Mouse (Mus musculus) common myeloid progenitor, adult 5-6 weeks (primary cell): ENCODE data around the gene Bahd1. TPM values are rescaled to one million over a fixed set of nuclear protein-coding genes. Genes with fewer than 3 reads are reported as not detected.

Experiments used
- ATAC-seq: replicated peaks from 2 replicates; pipeline ENCODE4 v1.8.0; 2016; ENCODE audit warnings: low read depth, mild to moderate bottlenecking, moderate TSS enrichment, inconsistent platforms; ENCODE audit not compliant: poor library complexity, severe bottlenecking
- total RNA-seq: library from RNA; stranded (forward); fragments of 200-1000, 187-1606 nt; gene quantifications from 2 replicates; pipeline ENCODE4 v1.2.3, GENCODE M21; 2017

Bahd1 gene
- total RNA-seq, 1 experiment from 2014 or later, result 8.4 TPM

GRCm38 (mm10) chr2:118925952-118926351 lies 25.8 kb downstream of the Bahd1 start:
- no peak; the same call in 1 of the 2 replicates for ATAC-seq

- peak; percentile 82 for ATAC-seq
These were observed 26.3 kb downstream of the Bahd1 start, which contains the start of gene Chst14 for GRCm38 (mm10) chr2:118926361-118926997. TSS of gene Chst14 (plus strand) at chr2:118926496.

- ATAC-seq, result peak; percentile 73
These were observed 27.0 kb downstream of the Bahd1 start for GRCm38 (mm10) chr2:118926998-118927739.

GRCm38 (mm10) chr2:118941341-118941740 lies 41.2 kb downstream of the Bahd1 start:
- no peak for ATAC-seq

- no peak for ATAC-seq
These were observed 43.1 kb downstream of the Bahd1 start for GRCm38 (mm10) chr2:118943232-118943631.

- ATAC-seq, result no peak
These were observed 48.6 kb downstream of the Bahd1 start for GRCm38 (mm10) chr2:118948818-118949217.

GRCm38 (mm10) chr2:118949699-118950098 lies 49.5 kb downstream of the Bahd1 start:
- no peak for ATAC-seq

- no peak for ATAC-seq
These were observed 56.3 kb downstream of the Bahd1 start for GRCm38 (mm10) chr2:118956497-118956896.

GRCm38 (mm10) chr2:118959644-118960043 lies 59.5 kb downstream of the Bahd1 start:
- ATAC-seq, result no peak

GRCm38 (mm10) chr2:118960413-118960812 lies 60.2 kb downstream of the Bahd1 start:
- ATAC-seq, result peak; percentile 66

- ATAC-seq, result peak; percentile 76
These were observed 61.4 kb downstream of the Bahd1 start for GRCm38 (mm10) chr2:118961546-118961945.

GRCm38 (mm10) chr2:118963007-118963675 lies 63.0 kb downstream of the Bahd1 start:
- ATAC-seq, result peak; percentile 23; the same call in 1 of the 2 replicates

GRCm38 (mm10) chr2:118963676-118964012 lies 63.5 kb downstream of the Bahd1 start:
- no peak for ATAC-seq

- no peak for ATAC-seq
These were observed 69.5 kb downstream of the Bahd1 start for GRCm38 (mm10) chr2:118969585-118970147.

GRCm38 (mm10) chr2:118972048-118972447 lies 71.9 kb downstream of the Bahd1 start:
- ATAC-seq, result no peak

- ATAC-seq, result peak; percentile 88
These were observed 72.7 kb downstream of the Bahd1 start for GRCm38 (mm10) chr2:118972687-118973376.
